Mouse (Mus musculus) embryonic facial prominence, embryonic 10.5 days (tissue): ENCODE results near the gene Gsdma. TPM values are rescaled to one million over a fixed set of nuclear protein-coding genes. Genes with fewer than 3 reads are reported as not detected.
"Not testable (repeated sequence)": the region's sequence is repeated elsewhere in the genome, so short reads cannot be mapped to it uniquely, and the experiment has no call there.

ENCODE experiments used
- DNase-seq: peaks from one replicate; pipeline ENCODE4 v3.0.0-alpha.2; 2017; ENCODE audit warnings: low spot score
- H3K27ac ChIP-seq: fragments of 300-500 bp; sonication (generic); replicated peaks from 2 replicates; pipeline ENCODE4 v1.5.1; 2016; ENCODE audit warnings: mild to moderate bottlenecking
- H3K27me3 ChIP-seq: fragments of 300-500 bp; sonication (generic); replicated peaks from 2 replicates; pipeline ENCODE4 v1.6.1; 2016; ENCODE audit warnings: low read depth, mild to moderate bottlenecking; ENCODE audit not compliant: poor library complexity, severe bottlenecking
- H3K36me3 ChIP-seq: fragments of 300-500 bp; sonication (generic); replicated peaks from 2 replicates; pipeline ENCODE4 v1.6.1; 2016; ENCODE audit warnings: mild to moderate bottlenecking, moderate library complexity
- H3K4me1 ChIP-seq: fragments of 300-500 bp; sonication (generic); 2 replicates; pipeline ENCODE4 v1.6.1; 2016
- H3K4me3 ChIP-seq: fragments of 300-500 bp; sonication (generic); 2 replicates; pipeline ENCODE4 v1.5.1; 2016; ENCODE audit warnings: mild to moderate bottlenecking, moderate library complexity
- H3K9me3 ChIP-seq: fragments of 300-500 bp; sonication (generic); 2 replicates; pipeline ENCODE4 v1.6.1; 2016; ENCODE audit warnings: mild to moderate bottlenecking
- WGBS: fragments of 180-500 bp; shearing (Covaris S2); methylation state at CpG from one replicate; pipeline ENCODE4 v1.1.7; 2016; 5-methylcytosine and 5-hydroxymethylcytosine counted together
- polyA plus RNA-seq: library from polyadenylated mRNA; unstranded; fragments of >200 nt; fragmentation: Nextera tagmentation; extraction: Ambion mirVana; gene quantifications from 2 replicates; pipeline ENCODE4 v1.2.1, GENCODE M21; 2016

Gsdma gene
- polyA plus RNA-seq, 1 experiment from 2014 or later = not detected

DNA sequence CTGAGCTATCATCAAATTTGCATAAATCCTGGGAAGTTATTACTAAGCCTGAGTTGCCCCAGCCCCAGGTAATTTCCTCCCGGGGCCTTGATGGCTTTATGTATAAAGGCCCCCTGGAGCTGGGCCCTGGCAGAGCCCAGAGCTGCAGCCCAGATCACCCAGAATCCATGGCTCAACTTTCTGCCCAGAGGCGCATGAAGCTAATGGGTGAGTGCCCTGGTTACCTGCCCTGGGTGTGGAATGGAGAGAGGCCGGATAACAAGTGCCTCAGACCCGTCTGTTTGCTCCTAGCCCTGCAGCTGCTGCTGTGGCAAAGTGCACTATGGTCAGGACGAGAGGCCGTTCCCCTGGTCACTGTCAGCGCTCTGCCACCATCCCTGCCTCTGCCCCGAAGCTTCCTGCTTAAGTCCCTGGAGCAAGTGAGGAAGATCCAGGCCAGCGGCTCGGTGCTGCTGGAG is 37.1 kb downstream of the Gsdma start, which contains the start of gene Csf3:
Gene Csf3, plus strand, starts transcription at position 51 of the 458 bp plus-strand sequence.
- H3K4me1 ChIP-seq = peaks cover 19% of the 10 kb centered on the region
- peaks cover 37% of the 10 kb centered on the region for H3K36me3 ChIP-seq
- DNase-seq = no peak
- peaks cover 14% of the 10 kb centered on the region for H3K27me3 ChIP-seq
- 29% methylated on average over 10 of the region's 10 CpGs for WGBS
- no peak within 1 kb of the TSS for H3K27ac ChIP-seq
- no peaks in the 10 kb centered on the region for H3K9me3 ChIP-seq
- no peak within 1 kb of the TSS for H3K4me3 ChIP-seq

DNA sequence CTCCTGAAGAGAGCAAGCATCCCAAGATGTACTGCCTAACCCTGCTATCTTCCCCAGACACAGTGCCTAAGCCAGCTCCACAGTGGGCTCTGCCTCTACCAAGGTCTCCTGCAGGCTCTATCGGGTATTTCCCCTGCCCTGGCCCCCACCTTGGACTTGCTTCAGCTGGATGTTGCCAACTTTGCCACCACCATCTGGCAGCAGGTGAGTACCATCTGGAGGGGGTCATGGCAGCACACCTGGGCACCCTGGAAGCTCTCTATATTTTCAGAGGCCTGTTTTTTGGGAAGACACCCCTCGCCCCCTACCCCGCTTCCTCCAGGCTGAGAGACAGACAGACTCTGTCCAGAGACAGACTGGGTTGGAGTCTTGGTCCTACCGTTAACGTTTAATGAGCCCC is 38.2 kb downstream of the Gsdma start:
- H3K36me3 ChIP-seq = peaks cover 39% of the 10 kb centered on the region
- H3K4me3 ChIP-seq = no peak overlapping the region
- H3K4me1 ChIP-seq = peaks cover 22% of the 10 kb centered on the region
- no peaks in the 10 kb centered on the region for H3K9me3 ChIP-seq
- H3K27me3 ChIP-seq = peaks cover 14% of the 10 kb centered on the region
- WGBS = 67% methylated on average over 5 of the region's 5 CpGs
- no peak overlapping the region for H3K27ac ChIP-seq
- DNase-seq = no peak

DNA sequence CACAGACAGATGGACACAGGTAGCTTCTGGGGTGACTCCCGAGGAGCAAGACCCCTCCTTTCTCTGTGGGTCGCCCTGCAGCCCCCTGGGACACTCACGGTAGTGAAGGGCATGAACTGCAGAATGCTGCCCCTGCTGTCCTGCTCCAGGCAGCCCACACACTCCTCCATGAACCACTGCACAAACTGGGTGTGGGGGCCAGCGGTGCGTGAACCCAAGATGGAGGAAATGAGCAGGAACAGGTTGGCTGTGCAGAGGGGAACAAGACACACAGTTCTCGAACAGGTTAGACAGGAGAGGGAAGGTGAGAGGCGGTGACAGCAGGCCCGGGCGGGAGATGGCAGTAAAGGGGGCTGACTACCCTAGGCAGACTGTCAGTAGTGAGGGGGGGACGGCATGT is 40.9 kb downstream of the Gsdma start:
- WGBS = 91% methylated on average over 10 of the region's 10 CpGs
- DNase-seq = no peak
- H3K36me3 ChIP-seq = peaks cover 64% of the 10 kb centered on the region
- H3K4me3 ChIP-seq = no peak overlapping the region
- no peak overlapping the region for H3K27ac ChIP-seq
- H3K27me3 ChIP-seq = peaks cover 14% of the 10 kb centered on the region
- H3K9me3 ChIP-seq = no peaks in the 10 kb centered on the region
- peaks cover 28% of the 10 kb centered on the region for H3K4me1 ChIP-seq

DNA sequence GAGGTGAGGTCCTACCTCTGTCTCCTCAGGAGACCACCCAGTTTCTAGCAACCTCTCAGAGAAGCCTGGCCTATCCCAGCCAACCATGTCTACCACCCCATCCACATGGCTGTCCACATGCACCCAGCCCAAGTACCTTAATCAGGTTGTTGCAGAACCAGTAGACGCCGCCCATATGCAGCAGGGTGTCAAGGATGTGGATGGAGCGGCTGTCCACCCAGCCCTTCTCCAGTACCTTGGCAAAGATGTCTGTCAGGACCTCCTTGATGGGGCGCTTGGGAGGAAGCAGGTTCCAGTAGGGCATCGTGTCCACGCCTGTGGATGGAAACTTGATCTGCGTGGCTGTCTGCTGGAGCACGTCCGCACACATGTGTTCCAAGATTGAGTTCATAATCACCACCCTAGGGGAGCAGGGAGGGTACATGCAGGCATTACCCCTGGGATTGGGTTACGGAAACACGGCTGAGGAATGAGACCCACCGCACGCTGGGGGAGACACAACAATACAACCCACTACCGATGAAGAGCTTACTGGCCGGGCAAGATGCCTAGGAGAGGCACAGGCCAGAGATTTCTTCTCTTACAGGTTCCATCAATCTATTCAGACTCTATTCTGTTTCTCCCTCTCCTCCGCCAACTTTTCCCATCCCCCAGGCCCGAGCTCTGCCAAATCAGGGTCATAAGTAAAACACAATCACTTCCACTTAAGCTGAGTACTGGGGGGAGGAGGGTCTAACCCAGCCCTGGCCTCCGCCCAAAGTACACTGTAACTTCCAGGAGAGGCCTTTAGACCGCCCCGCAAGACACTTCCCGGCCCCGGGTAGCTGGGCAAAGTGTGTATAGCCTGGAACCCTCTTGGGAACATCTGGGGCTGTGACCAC is 43.5 kb downstream of the Gsdma start:
- no peaks in the 10 kb centered on the region for H3K27me3 ChIP-seq
- WGBS = 90% methylated on average over 22 of the region's 22 CpGs
- no peak overlapping the region for H3K4me3 ChIP-seq
- H3K27ac ChIP-seq = no peak overlapping the region
- peaks cover 86% of the 10 kb centered on the region for H3K36me3 ChIP-seq
- no peak for DNase-seq
- peaks cover 10% of the 10 kb centered on the region; the same call in 1 of the 2 replicates for H3K4me1 ChIP-seq
- no peaks in the 10 kb centered on the region for H3K9me3 ChIP-seq

DNA sequence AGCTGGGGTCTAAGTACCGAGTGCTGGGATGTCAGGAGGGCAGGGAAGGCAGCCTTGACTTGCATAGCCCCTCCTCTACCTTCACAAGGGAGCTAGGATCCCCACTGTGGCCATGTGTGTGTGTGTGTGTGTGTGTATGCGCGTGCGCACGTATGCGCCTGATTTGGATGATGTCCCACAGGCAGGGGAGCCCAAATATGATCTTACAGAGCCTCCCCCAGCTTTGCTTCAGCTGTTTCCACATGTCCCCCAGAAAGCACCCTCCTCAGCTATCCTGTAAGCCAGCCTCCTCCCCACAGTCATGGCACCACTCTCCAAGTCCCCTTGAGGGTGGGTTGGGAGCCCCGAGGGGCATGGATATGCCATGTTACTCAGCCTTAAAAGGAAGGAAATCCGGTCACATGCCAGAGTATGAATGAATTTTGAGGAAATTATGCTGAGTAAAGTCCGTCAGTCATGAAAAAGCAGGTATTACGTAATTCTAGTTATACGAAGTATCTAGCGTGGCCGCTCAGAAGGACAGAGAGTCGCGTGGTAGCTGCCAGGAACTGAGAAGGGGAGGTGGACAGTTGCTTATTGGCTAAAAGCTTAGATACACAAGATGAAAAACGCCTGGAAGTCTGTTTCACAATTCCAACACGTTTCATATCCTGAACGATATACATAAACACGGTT is 44.3 kb downstream of the Gsdma start:
- H3K4me3 ChIP-seq = no peak overlapping the region
- 92% methylated on average over 19 of the region's 19 CpGs for WGBS
- peaks cover 93% of the 10 kb centered on the region for H3K36me3 ChIP-seq
- DNase-seq = no peak
- peaks cover 10% of the 10 kb centered on the region; the same call in 1 of the 2 replicates for H3K4me1 ChIP-seq
- H3K27me3 ChIP-seq = no peaks in the 10 kb centered on the region
- no peaks in the 10 kb centered on the region for H3K9me3 ChIP-seq
- H3K27ac ChIP-seq = no peak overlapping the region

DNA sequence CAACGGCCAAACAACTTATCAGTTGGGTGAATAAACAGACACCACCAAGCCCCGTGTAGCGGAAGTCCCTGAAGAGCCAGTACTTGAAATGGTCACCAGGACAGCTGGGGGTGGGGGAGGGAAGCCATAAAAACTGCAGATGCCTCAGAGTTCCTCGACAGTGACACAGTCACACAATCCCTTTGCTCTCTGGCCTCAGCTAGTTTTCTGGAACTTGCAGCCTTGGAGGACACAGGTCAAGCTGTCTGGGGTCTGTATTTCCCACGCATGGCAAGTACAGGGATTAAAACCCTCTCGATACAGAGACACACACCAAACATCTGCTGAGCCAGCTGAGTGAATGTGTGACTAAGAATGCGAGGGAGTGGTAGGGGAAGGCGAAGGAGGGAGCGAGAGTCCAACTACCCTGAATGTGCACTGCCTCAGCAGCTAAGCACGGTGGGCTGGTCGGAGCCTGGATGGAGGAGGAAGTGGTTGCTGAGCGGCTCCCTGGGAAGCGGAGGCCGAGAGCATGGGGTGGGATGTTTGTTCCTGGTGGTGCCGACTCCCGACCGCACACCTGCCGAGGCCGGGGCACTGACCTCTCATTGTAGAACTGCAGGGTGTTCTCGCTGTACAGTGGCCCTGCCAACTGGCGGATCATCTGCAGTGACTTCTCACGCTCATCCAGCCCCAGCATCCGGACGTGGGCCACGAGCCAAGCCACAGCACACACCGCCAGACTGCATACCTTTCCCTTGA is 45.0 kb downstream of the Gsdma start:
- Histone ChIP-seq H3K4me1 (peaks cover 10% of the 10 kb centered on the region; the same call in 1 of the 2 replicates), H3K27ac (no peak overlapping the region), H3K9me3 (no peaks in the 10 kb centered on the region), H3K36me3 (peaks cover 96% of the 10 kb centered on the region), H3K4me3 (no peak overlapping the region), H3K27me3 (no peaks in the 10 kb centered on the region)
- no peak for DNase-seq
- 92% methylated on average over 26 of the region's 26 CpGs for WGBS

DNA sequence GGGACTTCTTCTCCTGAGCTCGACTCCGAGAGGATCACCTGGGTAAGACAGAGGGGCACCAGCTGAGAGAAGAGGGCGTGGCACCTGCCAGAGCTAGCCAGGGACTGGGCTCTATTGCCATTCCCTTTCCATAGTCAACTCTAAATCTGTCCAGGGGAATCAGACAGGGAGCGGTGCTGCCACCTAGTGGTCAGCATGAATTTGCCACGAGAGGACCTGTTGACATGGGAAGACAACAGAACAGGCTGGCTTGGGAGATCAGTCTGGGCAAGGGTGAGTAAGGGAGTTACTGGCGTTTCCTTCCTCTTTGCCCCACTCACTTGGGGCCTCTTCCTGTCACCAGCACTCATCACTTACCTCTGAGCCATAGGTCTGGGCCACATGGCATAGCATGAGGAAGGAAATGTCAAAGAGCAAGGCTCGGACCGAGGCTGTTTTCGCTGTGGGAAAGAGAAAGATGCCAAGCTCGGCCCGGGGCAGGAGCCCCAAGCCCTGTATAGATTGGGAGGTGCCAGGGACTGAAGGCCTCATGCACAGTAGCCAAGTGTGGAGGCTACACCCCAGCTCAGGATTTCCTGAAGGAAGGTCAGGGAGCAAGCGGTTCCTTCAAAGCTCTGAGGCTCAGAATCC is 46.4 kb downstream of the Gsdma start:
- H3K27ac ChIP-seq = no peak overlapping the region
- peak; percentile 86 for DNase-seq
- H3K4me1 ChIP-seq = peaks cover 10% of the 10 kb centered on the region; the same call in 1 of the 2 replicates
- 51% methylated on average over 12 of the region's 12 CpGs for WGBS
- H3K27me3 ChIP-seq = no peaks in the 10 kb centered on the region
- no peak overlapping the region for H3K4me3 ChIP-seq
- no peaks in the 10 kb centered on the region for H3K9me3 ChIP-seq
- peaks cover 96% of the 10 kb centered on the region for H3K36me3 ChIP-seq

DNA sequence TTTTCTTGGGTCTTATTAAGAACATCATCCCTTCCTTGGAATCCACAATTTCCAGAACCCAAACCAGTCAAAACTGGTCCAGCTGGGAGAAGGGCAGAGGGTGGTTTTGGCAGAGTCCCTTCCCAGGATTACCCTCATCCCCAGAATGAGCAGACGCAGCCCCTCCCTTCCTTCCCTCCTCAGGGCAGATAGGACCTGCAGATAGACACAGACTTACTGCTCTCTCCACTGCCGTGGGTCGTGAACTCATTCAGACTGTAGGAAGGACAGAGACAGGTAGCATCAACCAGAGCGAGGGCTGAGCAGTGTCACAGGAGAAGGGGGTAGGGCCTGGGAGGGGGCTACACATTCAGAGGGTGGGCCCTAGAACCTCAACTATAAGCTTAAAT is 46.9 kb downstream of the Gsdma start:
- H3K4me1 ChIP-seq = peaks cover 10% of the 10 kb centered on the region; the same call in 1 of the 2 replicates
- no peaks in the 10 kb centered on the region for H3K9me3 ChIP-seq
- no peaks in the 10 kb centered on the region for H3K27me3 ChIP-seq
- DNase-seq = no peak
- 85% methylated on average over 4 of the region's 4 CpGs for WGBS
- no peak overlapping the region for H3K4me3 ChIP-seq
- no peak overlapping the region for H3K27ac ChIP-seq
- peaks cover 96% of the 10 kb centered on the region for H3K36me3 ChIP-seq

DNA sequence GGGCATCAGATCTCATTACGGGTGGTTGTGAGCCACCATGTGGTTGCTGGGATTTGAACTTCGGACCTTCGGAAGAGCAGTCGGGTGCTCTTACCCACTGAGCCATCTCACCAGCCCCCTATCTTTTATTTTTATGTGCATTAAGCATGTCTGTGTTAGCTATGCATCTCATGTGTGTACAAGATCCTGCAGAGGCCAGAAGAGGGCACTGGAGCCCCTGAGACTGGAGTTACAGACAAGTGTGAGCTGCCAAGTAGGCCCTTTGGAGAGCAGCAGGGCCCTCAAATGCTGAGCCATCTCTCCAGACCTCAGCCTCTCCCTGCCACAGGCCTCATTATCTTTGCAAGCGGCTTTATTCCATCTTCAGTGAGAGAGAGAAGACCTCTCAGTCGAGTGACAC is 47.9 kb downstream of the Gsdma start:
- peaks cover 10% of the 10 kb centered on the region; the same call in 1 of the 2 replicates for H3K4me1 ChIP-seq
- H3K4me3 ChIP-seq, DNase-seq, H3K9me3 ChIP-seq, H3K27ac ChIP-seq, H3K27me3 ChIP-seq: not testable (repeated sequence)
- 89% methylated on average over 6 of the region's 6 CpGs for WGBS
- peaks cover 96% of the 10 kb centered on the region for H3K36me3 ChIP-seq

DNA sequence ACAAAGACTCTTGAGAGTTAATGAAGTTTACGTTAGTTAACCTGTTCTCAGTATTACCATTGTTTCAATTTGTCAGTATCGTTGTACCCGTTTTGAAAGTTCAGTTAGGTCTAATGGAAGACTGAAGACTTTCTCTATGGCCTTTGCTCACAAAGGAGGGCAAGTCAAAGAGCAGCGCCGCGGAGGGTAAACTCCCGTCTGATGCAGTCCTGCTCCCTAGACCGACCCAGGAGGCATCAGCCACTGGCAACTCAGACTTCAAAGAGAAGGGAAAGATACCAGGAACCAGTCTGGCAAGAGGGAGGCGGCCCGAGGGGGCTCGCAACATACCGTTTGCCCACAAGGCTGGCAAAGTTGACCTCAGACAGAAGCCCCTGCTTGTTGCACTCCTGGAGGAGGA is 49.6 kb downstream of the Gsdma start:
- no peak overlapping the region for H3K27ac ChIP-seq
- peaks cover 96% of the 10 kb centered on the region for H3K36me3 ChIP-seq
- peaks cover 12% of the 10 kb centered on the region for H3K4me1 ChIP-seq
- H3K27me3 ChIP-seq = no peaks in the 10 kb centered on the region
- WGBS = 87% methylated on average over 12 of the region's 12 CpGs
- no peak overlapping the region for H3K4me3 ChIP-seq
- no peaks in the 10 kb centered on the region for H3K9me3 ChIP-seq
- no peak for DNase-seq

DNA sequence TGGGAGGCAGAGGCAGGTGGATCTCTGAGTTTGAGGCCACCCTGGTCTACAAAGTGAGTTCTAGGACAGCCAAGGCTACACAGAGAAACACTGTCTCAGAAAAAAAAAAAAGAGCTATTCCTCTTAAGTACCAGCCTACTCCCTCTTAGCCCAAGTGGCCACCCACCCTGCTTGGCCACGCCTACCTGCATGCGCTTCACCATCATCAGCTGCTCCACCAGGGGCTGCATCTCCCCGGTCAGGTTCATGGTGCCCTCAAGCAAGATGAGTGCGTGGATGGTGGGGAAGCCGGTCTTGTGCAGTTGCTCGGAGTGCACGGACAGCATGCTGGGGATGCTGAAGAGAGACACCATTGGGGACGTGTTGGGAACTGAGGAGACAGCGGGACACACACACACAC is 51.8 kb downstream of the Gsdma start:
- peaks cover 12% of the 10 kb centered on the region for H3K4me1 ChIP-seq

DNA sequence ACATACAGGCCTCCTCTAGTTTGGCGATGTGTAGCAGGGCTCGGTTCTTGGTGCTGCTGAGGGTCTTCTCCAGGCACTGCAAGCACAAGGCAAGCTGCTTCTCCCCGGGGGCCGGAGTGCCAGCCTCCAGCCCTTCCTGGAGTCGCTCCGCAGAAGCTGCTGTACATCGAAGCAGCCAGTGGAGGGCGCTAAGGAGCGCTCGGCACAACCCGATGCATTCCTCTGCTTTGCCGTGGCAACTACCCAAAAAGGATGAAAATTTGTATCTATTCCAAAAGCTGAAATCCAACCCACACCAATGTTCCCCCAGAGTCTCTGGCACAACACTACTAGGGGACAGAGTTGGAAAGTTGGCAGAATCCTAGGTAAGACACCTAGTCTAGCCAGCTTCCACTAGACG is 53.8 kb downstream of the Gsdma start:
- Histone ChIP-seq H3K36me3 (peaks cover 79% of the 10 kb centered on the region), H3K27me3 (no peaks in the 10 kb centered on the region), H3K9me3 (no peaks in the 10 kb centered on the region), H3K4me3 (no peak overlapping the region), H3K4me1 (peaks cover 22% of the 10 kb centered on the region), H3K27ac (0 out of 2 replicates have a peak overlapping the region, but pooled peaks have one; percentile 7)
- 19% methylated on average over 13 of the region's 13 CpGs for WGBS
- DNase-seq = peak; percentile 76

More for the DNA sequence above, 51.8 kb downstream of the Gsdma start:
- 95% methylated on average over 9 of the region's 9 CpGs for WGBS
- H3K27ac ChIP-seq = no peak overlapping the region
- no peak for DNase-seq
- H3K9me3 ChIP-seq = no peaks in the 10 kb centered on the region
- no peaks in the 10 kb centered on the region for H3K27me3 ChIP-seq
- H3K36me3 ChIP-seq = peaks cover 87% of the 10 kb centered on the region
- H3K4me3 ChIP-seq = no peak overlapping the region
